Mouse (Mus musculus): Measurements from ENCODE around the gene Cpm. TPM values are rescaled to one million over a fixed set of nuclear protein-coding genes. Genes with fewer than 3 reads are reported as not detected.
"Not testable (repeated sequence)": the region's sequence is repeated elsewhere in the genome, so short reads cannot be mapped to it uniquely, and the experiment has no call there.

Cpm gene
- polyA plus RNA-seq, 1 experiment from 2014 or later = 38.3 TPM

- Histone ChIP-seq H3K4me3 (ENCODE audit: low read depth, low read length) (no peak overlapping the region), H3K36me3 (ENCODE audit: control insufficient read depth, insufficient read depth, low read length) (no peaks in the 10 kb centered on the region), H3K9ac (ENCODE audit: low read length) (no peak overlapping the region), H3K27ac (replicated peaks; ENCODE audit: low read depth, low read length) (peak overlapping the region; percentile 55; the same call in 1 of the 2 replicates), H3K27me3 (ENCODE audit: control insufficient read depth, insufficient read depth, low read length) (no peaks in the 10 kb centered on the region), H3K4me1 (ENCODE audit: control insufficient read depth, insufficient read depth, low read length) (peaks cover 17% of the 10 kb centered on the region), H3K4me2 (ENCODE audit: low read depth, severe bottlenecking) (no peak overlapping the region), H3K9me3 (ENCODE audit: control insufficient read depth, low read length) (no peaks in the 10 kb centered on the region)
- WGBS = 78% methylated on average over 6 of the region's 6 CpGs
- no peak for ATAC-seq (ENCODE audit: insufficient number of reproducible peaks, low FRiP score, low TSS enrichment, low read depth)
- no peak for DNase-seq (ENCODE audit: low spot score)
Observed at GRCm38 (mm10) chr10:117584566-117585515, 44.5 kb upstream of the Cpm start.

- no peak overlapping the region for H3K4me2 ChIP-seq (ENCODE audit: low read depth, severe bottlenecking)
- H3K9ac ChIP-seq (ENCODE audit: low read length) = no peak overlapping the region
- H3K27ac ChIP-seq (replicated peaks; ENCODE audit: low read depth, low read length) = no peak overlapping the region
- 89% methylated on average over 2 of the region's 2 CpGs for WGBS
- H3K4me1 ChIP-seq (ENCODE audit: control insufficient read depth, insufficient read depth, low read length) = peaks cover 17% of the 10 kb centered on the region
- ATAC-seq (ENCODE audit: insufficient number of reproducible peaks, low FRiP score, low TSS enrichment, low read depth) (no peak), DNase-seq (ENCODE audit: low spot score) (no peak)
- no peak overlapping the region for H3K4me3 ChIP-seq (ENCODE audit: low read depth, low read length)
- no peaks in the 10 kb centered on the region for H3K9me3 ChIP-seq (ENCODE audit: control insufficient read depth, low read length)
- H3K36me3 ChIP-seq (ENCODE audit: control insufficient read depth, insufficient read depth, low read length) = no peaks in the 10 kb centered on the region
- H3K27me3 ChIP-seq (ENCODE audit: control insufficient read depth, insufficient read depth, low read length) = no peaks in the 10 kb centered on the region
Observed at GRCm38 (mm10) chr10:117585600-117586299, 43.5 kb upstream of the Cpm start.

- Histone ChIP-seq H3K4me1 (ENCODE audit: control insufficient read depth, insufficient read depth, low read length) (peaks cover 21% of the 10 kb centered on the region), H3K9me3 (ENCODE audit: control insufficient read depth, low read length) (no peaks in the 10 kb centered on the region), H3K9ac (ENCODE audit: low read length) (no peak overlapping the region), H3K36me3 (ENCODE audit: control insufficient read depth, insufficient read depth, low read length) (no peaks in the 10 kb centered on the region), H3K27ac (replicated peaks; ENCODE audit: low read depth, low read length) (0 out of 2 replicates have a peak overlapping the region, but pooled peaks have one; percentile 10), H3K4me2 (ENCODE audit: low read depth, severe bottlenecking) (no peak overlapping the region), H3K4me3 (ENCODE audit: low read depth, low read length) (no peak overlapping the region), H3K27me3 (ENCODE audit: control insufficient read depth, insufficient read depth, low read length) (no peaks in the 10 kb centered on the region)
- ATAC-seq (ENCODE audit: insufficient number of reproducible peaks, low FRiP score, low TSS enrichment, low read depth) (no peak), DNase-seq (ENCODE audit: low spot score) (peak; percentile 38)
- WGBS = 42% methylated on average over 11 of the region's 11 CpGs
Observed at GRCm38 (mm10) chr10:117586859-117587258, 42.4 kb upstream of the Cpm start.

GRCm38 (mm10) chr10:117587335-117587734, 42.0 kb upstream of the Cpm start:
- H3K9ac ChIP-seq (ENCODE audit: low read length) = no peak overlapping the region
- H3K27ac ChIP-seq (replicated peaks; ENCODE audit: low read depth, low read length) = 0 out of 2 replicates have a peak overlapping the region, but pooled peaks have one; percentile 10
- peaks cover 23% of the 10 kb centered on the region for H3K4me1 ChIP-seq (ENCODE audit: control insufficient read depth, insufficient read depth, low read length)
- H3K4me3 ChIP-seq (ENCODE audit: low read depth, low read length) = no peak overlapping the region
- ATAC-seq (ENCODE audit: insufficient number of reproducible peaks, low FRiP score, low TSS enrichment, low read depth) (no peak), DNase-seq (ENCODE audit: low spot score) (no peak)
- no peaks in the 10 kb centered on the region for H3K36me3 ChIP-seq (ENCODE audit: control insufficient read depth, insufficient read depth, low read length)
- H3K27me3 ChIP-seq (ENCODE audit: control insufficient read depth, insufficient read depth, low read length) = no peaks in the 10 kb centered on the region
- 87% methylated on average over 10 of the region's 10 CpGs for WGBS
- H3K9me3 ChIP-seq (ENCODE audit: control insufficient read depth, low read length) = no peaks in the 10 kb centered on the region
- H3K4me2 ChIP-seq (ENCODE audit: low read depth, severe bottlenecking) = no peak overlapping the region

- WGBS = 78% methylated on average over 11 of the region's 11 CpGs
- H3K4me1 ChIP-seq (ENCODE audit: control insufficient read depth, insufficient read depth, low read length) = peaks cover 20% of the 10 kb centered on the region
- not testable (repeated sequence) for H3K36me3 ChIP-seq (ENCODE audit: control insufficient read depth, insufficient read depth, low read length); H3K27ac ChIP-seq (replicated peaks; ENCODE audit: low read depth, low read length); H3K9ac ChIP-seq (ENCODE audit: low read length); ATAC-seq (ENCODE audit: insufficient number of reproducible peaks, low FRiP score, low TSS enrichment, low read depth); H3K9me3 ChIP-seq (ENCODE audit: control insufficient read depth, low read length); H3K4me2 ChIP-seq (ENCODE audit: low read depth, severe bottlenecking); DNase-seq (ENCODE audit: low spot score); H3K27me3 ChIP-seq (ENCODE audit: control insufficient read depth, insufficient read depth, low read length); H3K4me3 ChIP-seq (ENCODE audit: low read depth, low read length)
Observed at GRCm38 (mm10) chr10:117588416-117589143, 40.7 kb upstream of the Cpm start.

GRCm38 (mm10) chr10:117589144-117589940, 40.0 kb upstream of the Cpm start:
- H3K9me3 ChIP-seq (ENCODE audit: control insufficient read depth, low read length) = no peaks in the 10 kb centered on the region
- ATAC-seq (ENCODE audit: insufficient number of reproducible peaks, low FRiP score, low TSS enrichment, low read depth) (no peak), DNase-seq (ENCODE audit: low spot score) (no peak)
- peaks cover 12% of the 10 kb centered on the region for H3K4me1 ChIP-seq (ENCODE audit: control insufficient read depth, insufficient read depth, low read length)
- no peak overlapping the region for H3K4me3 ChIP-seq (ENCODE audit: low read depth, low read length)
- H3K27ac ChIP-seq (replicated peaks; ENCODE audit: low read depth, low read length) = no peak overlapping the region
- H3K36me3 ChIP-seq (ENCODE audit: control insufficient read depth, insufficient read depth, low read length) = no peaks in the 10 kb centered on the region
- H3K4me2 ChIP-seq (ENCODE audit: low read depth, severe bottlenecking) = no peak overlapping the region
- no peak overlapping the region for H3K9ac ChIP-seq (ENCODE audit: low read length)
- 87% methylated on average over 8 of the region's 8 CpGs for WGBS
- no peaks in the 10 kb centered on the region for H3K27me3 ChIP-seq (ENCODE audit: control insufficient read depth, insufficient read depth, low read length)

GRCm38 (mm10) chr10:117590331-117591301, 38.7 kb upstream of the Cpm start:
- Histone ChIP-seq H3K9ac (ENCODE audit: low read length) (no peak overlapping the region), H3K9me3 (ENCODE audit: control insufficient read depth, low read length) (no peaks in the 10 kb centered on the region), H3K4me2 (ENCODE audit: low read depth, severe bottlenecking) (no peak overlapping the region), H3K27me3 (ENCODE audit: control insufficient read depth, insufficient read depth, low read length) (no peaks in the 10 kb centered on the region), H3K4me3 (ENCODE audit: low read depth, low read length) (no peak overlapping the region), H3K36me3 (ENCODE audit: control insufficient read depth, insufficient read depth, low read length) (no peaks in the 10 kb centered on the region), H3K27ac (replicated peaks; ENCODE audit: low read depth, low read length) (peak overlapping the region; percentile 65; the same call in 1 of the 2 replicates), H3K4me1 (ENCODE audit: control insufficient read depth, insufficient read depth, low read length) (peaks cover 10% of the 10 kb centered on the region)
- ATAC-seq (ENCODE audit: insufficient number of reproducible peaks, low FRiP score, low TSS enrichment, low read depth) (no peak), DNase-seq (ENCODE audit: low spot score) (no peak)
- 62% methylated on average over 13 of the region's 13 CpGs for WGBS

Measured in limb, embryonic 11.5 days (tissue).